8 mouse cellular contexts compared by ENCODE assay signal in the genomic region with DNA sequence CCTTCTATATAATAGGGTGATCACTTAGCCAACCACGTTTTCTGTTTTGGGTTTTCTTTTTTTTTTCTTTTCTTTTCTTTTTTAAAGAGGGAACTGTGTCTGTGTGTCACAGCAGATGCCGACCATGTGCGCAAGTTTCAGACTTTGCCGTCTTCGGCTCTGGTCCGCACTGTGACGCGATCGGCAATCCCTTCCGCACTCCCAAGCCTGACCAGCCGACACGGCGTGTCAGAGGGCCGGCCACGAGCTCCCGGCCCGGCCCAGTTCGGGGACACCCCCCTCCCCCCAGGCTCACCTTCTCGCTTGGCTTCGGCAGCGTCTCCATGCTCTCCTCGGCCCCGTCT. TPM values are rescaled to one million over a fixed set of nuclear protein-coding genes. Genes with fewer than 3 reads are reported as not detected.
DNase-seq lines count a peak whose midpoint lies in the region; ATAC-seq and TF ChIP-seq lines count a peak whose summit lies in the region.

No protein-coding gene starts in this region.

- no peak for TF ChIP-seq POLR2A in bone marrow macrophage, adult 2 months (IDR thresholded peaks at IDR 0.05; ENCODE audit: borderline replicate concordance, low read depth, low read length)

- WGBS in heart, embryonic 16.5 days, result under 1% methylated on average over 23 of the region's 23 CpGs
- WGBS in hindbrain, embryonic 14.5 days, result under 1% methylated on average over 23 of the region's 23 CpGs
- WGBS in midbrain, embryonic 13.5 days, result under 1% methylated on average over 23 of the region's 23 CpGs

- H3K4me2 ChIP-seq in heart, embryonic 16.5 days (ENCODE audit: low read depth, low read length), result peak overlapping the region; percentile 82
- H3K4me2 ChIP-seq in hindbrain, embryonic 14.5 days (replicated peaks), result peak overlapping the region; percentile 93
- peak overlapping the region; percentile 93 for H3K4me2 ChIP-seq in midbrain, embryonic 13.5 days (replicated peaks)

- peaks cover 12% of the 10 kb centered on the region for H3K4me1 ChIP-seq in heart, embryonic 16.5 days (ENCODE audit: control insufficient read depth, insufficient read depth, low read length)
- H3K4me1 ChIP-seq in bone marrow macrophage, adult 2 months (ENCODE audit: control insufficient read depth, insufficient read depth, low read length), result peaks cover 10% of the 10 kb centered on the region
- peaks cover 16% of the 10 kb centered on the region; the same call in 1 of the 2 replicates for H3K4me1 ChIP-seq in hindbrain, embryonic 14.5 days (replicated peaks; ENCODE audit: control insufficient read depth, insufficient read depth, low read length)
- H3K4me1 ChIP-seq in midbrain, embryonic 13.5 days (replicated peaks), result peaks cover 33% of the 10 kb centered on the region

- TF ChIP-seq CTCF in bone marrow macrophage, adult 2 months (IDR thresholded peaks at IDR 0.05; ENCODE audit: low read depth, low read length), result no peak

- H3K36me3 ChIP-seq in heart, embryonic 16.5 days (ENCODE audit: control insufficient read depth, insufficient read depth), result peaks cover 11% of the 10 kb centered on the region
- peaks cover 19% of the 10 kb centered on the region for H3K36me3 ChIP-seq in hindbrain, embryonic 14.5 days (replicated peaks; ENCODE audit: control insufficient read depth, insufficient read depth)
- peaks cover 16% of the 10 kb centered on the region for H3K36me3 ChIP-seq in midbrain, embryonic 13.5 days

- no peaks in the 10 kb centered on the region for H3K9me3 ChIP-seq in heart, embryonic 16.5 days (replicated peaks; ENCODE audit: control insufficient read depth, low read length)
- no peaks in the 10 kb centered on the region for H3K9me3 ChIP-seq in hindbrain, embryonic 14.5 days (ENCODE audit: control insufficient read depth, low read length)
- no peaks in the 10 kb centered on the region for H3K9me3 ChIP-seq in midbrain, embryonic 13.5 days

- peak overlapping the region; percentile 96 for H3K4me3 ChIP-seq in heart, embryonic 16.5 days (ENCODE audit: low read length)
- peak overlapping the region; percentile 95 for H3K4me3 ChIP-seq in bone marrow macrophage, adult 2 months (ENCODE audit: insufficient read depth, low read length)
- peak overlapping the region; percentile 94 for H3K4me3 ChIP-seq in hindbrain, embryonic 14.5 days (replicated peaks; ENCODE audit: low read length)
- peak overlapping the region; percentile 84 for H3K4me3 ChIP-seq in midbrain, embryonic 13.5 days (replicated peaks)

- peak overlapping the region; percentile 79 for H3K27ac ChIP-seq in heart, embryonic 16.5 days (ENCODE audit: low read length)
- peak overlapping the region; percentile 82 for H3K27ac ChIP-seq in bone marrow macrophage, adult 2 months (ENCODE audit: insufficient read depth, low read depth, low read length)
- H3K27ac ChIP-seq in hindbrain, embryonic 14.5 days, result peak overlapping the region; percentile 83; the same call in 1 of the 2 replicates
- peak overlapping the region; percentile 77 for H3K27ac ChIP-seq in midbrain, embryonic 13.5 days

- no peaks in the 10 kb centered on the region for H3K27me3 ChIP-seq in heart, embryonic 16.5 days (ENCODE audit: control insufficient read depth, insufficient read depth, low read length)
- no peaks in the 10 kb centered on the region for H3K27me3 ChIP-seq in hindbrain, embryonic 14.5 days (ENCODE audit: control insufficient read depth, insufficient read depth, low read length)
- no peaks in the 10 kb centered on the region for H3K27me3 ChIP-seq in midbrain, embryonic 13.5 days

- DNase-seq in heart, adult 11 months, result no peak
- DNase-seq in hindbrain, embryonic 14.5 days (ENCODE audit: low spot score), result no peak
- no peak for DNase-seq in right cerebral cortex, postnatal 25 days
- DNase-seq in left cerebral cortex, adult 11 months (ENCODE audit: low spot score), result no peak
- no peak for DNase-seq in embryo, embryonic 9.5 days (ENCODE audit: extremely low spot score)

- H3K9ac ChIP-seq in heart, embryonic 16.5 days (ENCODE audit: low read length), result peak overlapping the region; percentile 85
- H3K9ac ChIP-seq in hindbrain, embryonic 14.5 days, result peak overlapping the region; percentile 78
- H3K9ac ChIP-seq in midbrain, embryonic 13.5 days (replicated peaks), result peak overlapping the region; percentile 75

- peak; percentile 66; the same call in 1 of the 2 replicates for ATAC-seq in heart, embryonic 16.5 days (replicated peaks; ENCODE audit: extremely low read depth, insufficient read depth, low FRiP score)
- peak; percentile 81 for ATAC-seq in hindbrain, embryonic 14.5 days (ENCODE audit: low FRiP score)
- ATAC-seq in midbrain, embryonic 13.5 days, result peak; percentile 89

RNA-seq across cellular contexts. Expression of gene Ddx21, which starts 0.3 kb away (rescaled TPM):
- polyA plus RNA-seq in heart, embryonic 16.5 days (2015; fragmentation: Nextera tagmentation; extraction: Ambion mirVana), result 11.0 and 13.4 TPM in 2 replicates
- polyA plus RNA-seq in bone marrow macrophage, adult 2 months (2012; ENCODE audit: insufficient read depth, insufficient read length, missing spikeins), result 16.7 and 18.1 TPM in 2 replicates
- polyA plus RNA-seq in hindbrain, embryonic 14.5 days (2014; fragmentation: Nextera tagmentation; extraction: Ambion mirVana), result 15.9 and 17.8 TPM in 2 replicates
- 18.2 and 20.0 TPM in 2 replicates for polyA plus RNA-seq in midbrain, embryonic 13.5 days (2015; fragmentation: Nextera tagmentation; extraction: Ambion mirVana)

RNA-seq across cellular contexts. Expression of gene Kif1bp, which starts 23.5 kb away (rescaled TPM):
- 28.5 and 29.1 TPM in 2 replicates for polyA plus RNA-seq in heart, embryonic 16.5 days (2015; fragmentation: Nextera tagmentation; extraction: Ambion mirVana)
- polyA plus RNA-seq in bone marrow macrophage, adult 2 months (2012; ENCODE audit: insufficient read depth, insufficient read length, missing spikeins), result 36.9 and 40.0 TPM in 2 replicates
- polyA plus RNA-seq in hindbrain, embryonic 14.5 days (2014; fragmentation: Nextera tagmentation; extraction: Ambion mirVana), result 90.4 and 96.8 TPM in 2 replicates
- 62.1 and 69.1 TPM in 2 replicates for polyA plus RNA-seq in midbrain, embryonic 13.5 days (2015; fragmentation: Nextera tagmentation; extraction: Ambion mirVana)

RNA-seq across cellular contexts. Expression of gene Ddx50, which starts 49.2 kb away (rescaled TPM):
- polyA plus RNA-seq in heart, embryonic 16.5 days (2015; fragmentation: Nextera tagmentation; extraction: Ambion mirVana), result 90.0 and 99.9 TPM in 2 replicates
- polyA plus RNA-seq in bone marrow macrophage, adult 2 months (2012; ENCODE audit: insufficient read depth, insufficient read length, missing spikeins), result 57.7 and 59.5 TPM in 2 replicates
- 87.5 and 90.1 TPM in 2 replicates for polyA plus RNA-seq in hindbrain, embryonic 14.5 days (2014; fragmentation: Nextera tagmentation; extraction: Ambion mirVana)
- 102 and 110 TPM in 2 replicates for polyA plus RNA-seq in midbrain, embryonic 13.5 days (2015; fragmentation: Nextera tagmentation; extraction: Ambion mirVana)
